Mouse (Mus musculus): ENCODE results near the gene Ppp2r5e.

- TF ChIP-seq GATA1 (IDR thresholded peaks at IDR 0.05; ENCODE audit: borderline replicate concordance, low read length): no peak
- TF ChIP-seq FLI1 (IDR thresholded peaks at IDR 0.05; ENCODE audit: low read length): no peak
Observed at GRCm38 (mm10) chr12:75597707-75598106, 1.7 kb upstream of the Ppp2r5e start.
